Mouse (Mus musculus) heart, adult 2 months (tissue): ENCODE results near the gene Agap1. TPM values are rescaled to one million over a fixed set of nuclear protein-coding genes. Genes with fewer than 3 reads are reported as not detected.

Experiments
- DNase-seq, 2 experiments: peaks; one replicate each; pipeline ENCODE4 v3.0.0; 2021
- H3K27ac ChIP-seq: fragments of 200-600 bp; 2 replicates; pipeline ENCODE4 v1.8.1; 2022
- H3K27me3 ChIP-seq: fragments of 200-500 bp; 2 replicates; pipeline ENCODE4 v1.6.1; 2012; ENCODE audit warnings: mild to moderate bottlenecking, low read length, inconsistent platforms, mixed read lengths; ENCODE audit not compliant: control insufficient read depth, insufficient read depth
- H3K36me3 ChIP-seq: fragments of 200-500 bp; 2 replicates; pipeline ENCODE4 v1.6.1; 2012; ENCODE audit warnings: low read length, inconsistent platforms; ENCODE audit not compliant: control insufficient read depth, insufficient read depth
- H3K4me1 ChIP-seq: fragments of 200-500 bp; 2 replicates; pipeline ENCODE4 v1.6.1; 2011; ENCODE audit warnings: low read length; ENCODE audit not compliant: control insufficient read depth, insufficient read depth
- H3K4me3 ChIP-seq: fragments of 200-600 bp; 2 replicates; pipeline ENCODE4 v1.8.1; 2022
- H3K79me2 ChIP-seq: fragments of 200-500 bp; replicated peaks from 2 replicates; pipeline ENCODE4 v1.6.1; 2012; ENCODE audit warnings: mild to moderate bottlenecking, inconsistent platforms, low read length, moderate library complexity, mixed read lengths; ENCODE audit not compliant: control insufficient read depth, insufficient read depth
- H3K9ac ChIP-seq: fragments of 200-500 bp; 2 replicates; pipeline ENCODE4 v1.6.1; 2012; ENCODE audit warnings: low read depth, mild to moderate bottlenecking, control low read depth, inconsistent platforms, low read length, mixed read lengths
- CTCF ChIP-seq: fragments of 200-600 bp; IDR thresholded peaks from 2 replicates; pipeline ENCODE4 v1.8.1; 2022; ENCODE audit warnings: antibody characterized with exemption, mild to moderate bottlenecking, moderate library complexity
- EP300 ChIP-seq: fragments of 200-500 bp; IDR thresholded peaks from 2 replicates; pipeline ENCODE4 v1.6.1; 2011; ENCODE audit warnings: low read depth, low read length, control low read depth; ENCODE audit not compliant: insufficient read depth
- POLR2A ChIP-seq: fragments of 200-500 bp; IDR thresholded peaks from 2 replicates; pipeline ENCODE4 v1.6.1; 2011; ENCODE audit warnings: mild to moderate bottlenecking, low read depth, low read length, control low read depth; ENCODE audit not compliant: insufficient read depth
- WGBS: fragments of 180-500 bp; shearing (Covaris S2); methylation state at CpG from one replicate; pipeline ENCODE4 v1.1.7; 2018; 5-methylcytosine and 5-hydroxymethylcytosine counted together
- intact Hi-C: fragments of 180-260 bp; cut with DNase I; formaldehyde crosslinking; loops from one replicate; pipeline ENCODE4 v1.15.1; 2025
- polyA plus RNA-seq: library from polyadenylated mRNA; depleted of rRNA; stranded (reverse); fragments of >200 nt; gene quantifications from 2 replicates; pipeline ENCODE4 v1.2.3, GENCODE M21; 2012
- total RNA-seq, 2 experiments: library from RNA; stranded (reverse); gene quantifications; 2 replicates each; pipeline ENCODE4 v1.2.3; 2021

Gene Agap1
- total and polyA plus RNA-seq, 3 experiments: 11.4 to 62.1 (median 59.0) TPM

- Histone ChIP-seq H3K36me3 (no peaks in the 10 kb centered on the region), H3K27ac (peak overlapping the region; percentile 50), H3K4me1 (peaks cover 30% of the 10 kb centered on the region), H3K27me3 (no peaks in the 10 kb centered on the region), H3K4me3 (no peak overlapping the region), H3K79me2 (peaks cover 9% of the 10 kb centered on the region), H3K9ac (no peak overlapping the region)
- peak; percentile 47 for TF ChIP-seq CTCF
- TF ChIP-seq EP300: no peak
- peak; percentile 27; the same call in 1 of the 2 replicates for TF ChIP-seq POLR2A
- WGBS: 6% methylated on average over 8 of the region's 8 CpGs
- intact Hi-C loops: no loop called here
- DNase-seq: peak in 1 of 2 experiments; percentile 36
Observed at GRCm38 (mm10) chr1:89463138-89463537, 8.5 kb downstream of the Agap1 start.

GRCm38 (mm10) chr1:89465417-89466002, 10.9 kb downstream of the Agap1 start:
- intact Hi-C loops: no loop called here
- H3K4me1 ChIP-seq: peaks cover 35% of the 10 kb centered on the region
- 46% methylated on average over 5 of the region's 5 CpGs for WGBS

GRCm38 (mm10) chr1:89467321-89468069, 12.9 kb downstream of the Agap1 start:
- WGBS: 31% methylated on average over 6 of the region's 6 CpGs
- no peak overlapping the region for H3K9ac ChIP-seq
- H3K27ac ChIP-seq: peak overlapping the region; percentile 31; the same call in 1 of the 2 replicates
- intact Hi-C loops: no loop called here
- H3K4me3 ChIP-seq: no peak overlapping the region
- TF ChIP-seq POLR2A: no peak
- TF ChIP-seq CTCF: no peak
- 0 out of 2 replicates have a peak, but pooled peaks have one; percentile 37 for TF ChIP-seq EP300
- H3K4me1 ChIP-seq: peaks cover 37% of the 10 kb centered on the region
- H3K27me3 ChIP-seq: no peaks in the 10 kb centered on the region
- no peaks in the 10 kb centered on the region for H3K36me3 ChIP-seq
- H3K79me2 ChIP-seq: peaks cover 4% of the 10 kb centered on the region
- DNase-seq: peak; percentile 44 to 49

More at GRCm38 (mm10) chr1:89465417-89466002, 10.9 kb downstream of the Agap1 start:
- Histone ChIP-seq H3K36me3 (no peaks in the 10 kb centered on the region), H3K27me3 (no peaks in the 10 kb centered on the region), H3K4me3 (no peak overlapping the region), H3K79me2 (peaks cover 3% of the 10 kb centered on the region), H3K9ac (no peak overlapping the region), H3K27ac (peak overlapping the region; percentile 43)
- TF ChIP-seq CTCF (no peak), EP300 (no peak), POLR2A (no peak)
- no peak for DNase-seq

- H3K4me3 ChIP-seq: no peak overlapping the region
- H3K79me2 ChIP-seq: peaks cover 7% of the 10 kb centered on the region
- no peak for DNase-seq
- no peak overlapping the region for H3K9ac ChIP-seq
- TF ChIP-seq EP300 (no peak), POLR2A (no peak), CTCF (no peak)
- peaks cover 37% of the 10 kb centered on the region for H3K4me1 ChIP-seq
- WGBS: 63% methylated on average over 3 of the region's 3 CpGs
- no peaks in the 10 kb centered on the region for H3K36me3 ChIP-seq
- H3K27ac ChIP-seq: peak overlapping the region; percentile 9; the same call in 1 of the 2 replicates
- intact Hi-C loops: no loop called here
- no peaks in the 10 kb centered on the region for H3K27me3 ChIP-seq
Observed at GRCm38 (mm10) chr1:89468141-89468540, 13.5 kb downstream of the Agap1 start.

- peaks cover 25% of the 10 kb centered on the region for H3K4me1 ChIP-seq
- no peaks in the 10 kb centered on the region for H3K27me3 ChIP-seq
- no peak for DNase-seq
- 67% methylated on average over 4 of the region's 4 CpGs for WGBS
- peaks cover 5% of the 10 kb centered on the region for H3K79me2 ChIP-seq
- no peak overlapping the region for H3K4me3 ChIP-seq
- intact Hi-C loops: no loop called here
- H3K36me3 ChIP-seq: no peaks in the 10 kb centered on the region
- TF ChIP-seq EP300 (no peak), CTCF (no peak)
- H3K27ac ChIP-seq: no peak overlapping the region
- no peak overlapping the region for H3K9ac ChIP-seq
Observed at GRCm38 (mm10) chr1:89471430-89471829, 16.8 kb downstream of the Agap1 start.

GRCm38 (mm10) chr1:89471891-89472290, 17.3 kb downstream of the Agap1 start:
- no peak overlapping the region for H3K9ac ChIP-seq
- 77% methylated on average over 9 of the region's 9 CpGs for WGBS
- H3K36me3 ChIP-seq: no peaks in the 10 kb centered on the region
- no peaks in the 10 kb centered on the region for H3K27me3 ChIP-seq
- H3K27ac ChIP-seq: no peak overlapping the region
- intact Hi-C loops: no loop called here
- DNase-seq: no peak
- TF ChIP-seq POLR2A: no peak
- no peak for TF ChIP-seq CTCF
- no peak for TF ChIP-seq EP300
- peaks cover 21% of the 10 kb centered on the region for H3K4me1 ChIP-seq
- H3K79me2 ChIP-seq: peaks cover 6% of the 10 kb centered on the region
- no peak overlapping the region for H3K4me3 ChIP-seq
